Mouse (Mus musculus) CD4-positive helper T cell, adult 2 months (primary cell): ENCODE data around the gene Jpt2.
"Not testable (repeated sequence)": the region's sequence is repeated elsewhere in the genome, so short reads cannot be mapped to it uniquely, and the experiment has no call there.

Experiments used
- DNase-seq: peaks from one replicate; pipeline ENCODE4 v3.0.0-alpha.2; 2012; ENCODE audit warnings: low read depth, missing footprints, low spot score

Gene Jpt2

GRCm38 (mm10) chr17:24960135-24960851 lies at the start of gene Jpt2:
TSS of gene Jpt2 (minus strand) at chr17:24960689.
- peak; percentile 97 for DNase-seq

- no peak for DNase-seq
These were observed 47.0 kb upstream of the Jpt2 start for GRCm38 (mm10) chr17:25007480-25007879.

GRCm38 (mm10) chr17:25005102-25005501 lies 44.6 kb upstream of the Jpt2 start:
- DNase-seq, result no peak

- no peak for DNase-seq
These were observed 34.2 kb upstream of the Jpt2 start for GRCm38 (mm10) chr17:24994721-24995120.

- DNase-seq, result no peak
These were observed 26.7 kb upstream of the Jpt2 start for GRCm38 (mm10) chr17:24987221-24987620.

GRCm38 (mm10) chr17:24960852-24961715 lies 595 bp upstream of the Jpt2 start:
- DNase-seq, result no peak

- no peak for DNase-seq
These were observed 1.1 kb downstream of the Jpt2 start for GRCm38 (mm10) chr17:24959371-24959770.

- no peak for DNase-seq
These were observed 7.2 kb downstream of the Jpt2 start for GRCm38 (mm10) chr17:24953291-24953690.

GRCm38 (mm10) chr17:24950671-24951070 lies 9.8 kb downstream of the Jpt2 start:
- DNase-seq, result no peak

- no peak for DNase-seq
These were observed 12.3 kb downstream of the Jpt2 start for GRCm38 (mm10) chr17:24948204-24948603.

- DNase-seq, result not testable (repeated sequence)
These were observed 16.9 kb downstream of the Jpt2 start for GRCm38 (mm10) chr17:24943589-24943988.

GRCm38 (mm10) chr17:24943036-24943435 lies 17.5 kb downstream of the Jpt2 start:
- DNase-seq, result no peak

GRCm38 (mm10) chr17:24942453-24942852 lies 18.0 kb downstream of the Jpt2 start:
- DNase-seq, result peak; percentile 26

- DNase-seq, result peak; percentile 16
These were observed 23.2 kb downstream of the Jpt2 start for GRCm38 (mm10) chr17:24937266-24937665.

GRCm38 (mm10) chr17:24936259-24937237 lies 23.9 kb downstream of the Jpt2 start, which contains the start of gene Mapk8ip3:
TSS of gene Mapk8ip3 (minus strand) at chr17:24936977.
- peak; percentile 96 for DNase-seq

GRCm38 (mm10) chr17:24935666-24936065 lies 24.8 kb downstream of the Jpt2 start:
- peak; percentile 10 for DNase-seq

GRCm38 (mm10) chr17:24934926-24935325 lies 25.6 kb downstream of the Jpt2 start:
- no peak for DNase-seq

GRCm38 (mm10) chr17:24933163-24933562 lies 27.3 kb downstream of the Jpt2 start:
- DNase-seq, result no peak

GRCm38 (mm10) chr17:24932431-24932830 lies 28.1 kb downstream of the Jpt2 start:
- no peak for DNase-seq

GRCm38 (mm10) chr17:24929506-24929905 lies 31.0 kb downstream of the Jpt2 start:
- no peak for DNase-seq

GRCm38 (mm10) chr17:24923246-24923645 lies 37.2 kb downstream of the Jpt2 start:
- no peak for DNase-seq
